Mouse (Mus musculus): ENCODE data around the gene Nhlrc4. TPM values are rescaled to one million over a fixed set of nuclear protein-coding genes. Genes with fewer than 3 reads are reported as not detected.

The Nhlrc4 gene
- polyA plus RNA-seq (2012; rRNA removed; ENCODE audit: low replicate concordance) = 1.0 TPM in 1 of 2 replicates, not detected in the other

DNA sequence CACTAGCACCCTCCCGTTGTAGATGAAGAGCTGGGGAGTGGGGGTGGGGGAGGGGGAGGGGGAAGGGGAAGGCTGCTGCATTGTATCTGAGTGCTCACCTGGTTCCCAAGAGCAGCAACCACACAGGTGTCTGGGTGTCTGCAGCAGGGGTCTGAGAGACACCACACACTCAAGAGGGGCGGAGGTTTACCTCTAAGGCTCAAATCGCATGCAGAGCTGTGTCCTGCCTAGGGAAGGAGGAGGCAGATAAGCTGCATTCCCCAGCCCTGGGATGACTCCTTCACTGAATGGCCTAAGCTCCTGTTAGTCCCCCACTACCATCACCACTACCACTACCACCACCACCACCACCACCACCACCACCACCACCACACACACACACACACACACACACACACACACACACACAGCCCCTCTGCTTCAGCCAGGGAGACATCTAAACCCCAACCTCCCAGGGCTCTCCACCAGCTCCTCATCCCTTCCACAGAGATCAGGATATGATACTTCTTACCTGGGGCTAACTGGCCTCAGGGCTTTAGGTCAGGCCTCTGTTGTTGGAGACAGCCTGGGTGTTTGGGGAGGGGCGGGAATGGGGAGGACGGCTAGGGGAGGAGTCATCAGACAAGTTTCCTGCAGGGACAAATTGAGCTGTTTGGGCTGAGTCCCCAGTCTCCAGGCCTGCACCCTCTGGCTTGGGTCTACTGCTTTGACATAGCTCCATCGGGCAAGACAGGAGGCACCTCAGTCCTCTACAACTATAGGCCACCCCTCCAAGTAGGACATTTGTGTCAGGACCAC is at the start of gene Nhlrc4, which contains the start of gene Pigq:
Gene Nhlrc4 (minus strand): TSS at position 596 of the 798 bp plus-strand sequence.
Gene Pigq (minus strand): TSS at position 571 of the 798 bp plus-strand sequence.

GRCm38 (mm10) chr17:25985306-25986294 is 40.8 kb upstream of the Nhlrc4 start, which contains the start of gene Capn15:
Gene Capn15 (minus strand): TSS chr17:25985796.

DNA sequence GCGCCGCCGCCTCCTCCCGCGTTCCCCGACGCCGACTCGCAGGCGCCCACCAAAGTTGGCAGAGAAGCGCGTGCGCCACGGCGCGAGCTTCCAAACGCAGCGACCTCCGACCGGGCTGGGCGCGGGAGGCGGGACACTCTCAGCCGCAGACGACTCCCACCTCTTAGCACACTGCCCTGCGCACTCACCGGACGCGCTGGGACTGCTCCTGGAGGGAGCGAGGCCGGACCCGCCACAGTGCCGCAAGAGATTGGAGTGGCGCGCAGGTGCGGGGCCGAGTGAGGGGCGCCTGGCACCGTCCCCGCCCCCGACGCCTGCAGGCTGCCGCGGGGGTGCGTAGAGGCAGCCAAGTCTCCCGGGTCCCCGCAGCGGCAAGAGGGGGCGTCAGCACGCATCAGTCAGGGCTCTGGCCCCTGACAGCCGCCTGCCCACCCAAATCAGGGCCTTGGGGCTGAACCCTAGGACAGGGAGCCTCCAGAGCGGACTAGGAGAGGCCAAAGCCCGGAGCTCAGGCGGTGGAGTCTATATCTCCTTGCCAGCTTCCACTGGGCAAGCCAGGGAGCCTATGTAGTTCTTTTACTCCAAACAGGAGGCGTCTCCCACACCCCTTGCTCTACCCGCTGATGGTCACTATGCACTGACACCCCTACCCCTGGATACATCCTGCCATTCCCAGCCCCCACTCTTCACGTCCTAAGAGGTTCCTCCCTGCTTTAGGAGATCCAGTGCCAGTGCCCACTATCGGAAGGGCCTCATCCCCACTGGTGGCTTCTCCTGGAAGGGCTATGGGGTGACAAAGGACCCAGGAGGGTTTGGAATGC is 7.3 kb upstream of the Nhlrc4 start, which contains the start of gene A930017K11Rik:
Gene A930017K11Rik (minus strand): TSS at position 763 of the 821 bp plus-strand sequence.

DNA sequence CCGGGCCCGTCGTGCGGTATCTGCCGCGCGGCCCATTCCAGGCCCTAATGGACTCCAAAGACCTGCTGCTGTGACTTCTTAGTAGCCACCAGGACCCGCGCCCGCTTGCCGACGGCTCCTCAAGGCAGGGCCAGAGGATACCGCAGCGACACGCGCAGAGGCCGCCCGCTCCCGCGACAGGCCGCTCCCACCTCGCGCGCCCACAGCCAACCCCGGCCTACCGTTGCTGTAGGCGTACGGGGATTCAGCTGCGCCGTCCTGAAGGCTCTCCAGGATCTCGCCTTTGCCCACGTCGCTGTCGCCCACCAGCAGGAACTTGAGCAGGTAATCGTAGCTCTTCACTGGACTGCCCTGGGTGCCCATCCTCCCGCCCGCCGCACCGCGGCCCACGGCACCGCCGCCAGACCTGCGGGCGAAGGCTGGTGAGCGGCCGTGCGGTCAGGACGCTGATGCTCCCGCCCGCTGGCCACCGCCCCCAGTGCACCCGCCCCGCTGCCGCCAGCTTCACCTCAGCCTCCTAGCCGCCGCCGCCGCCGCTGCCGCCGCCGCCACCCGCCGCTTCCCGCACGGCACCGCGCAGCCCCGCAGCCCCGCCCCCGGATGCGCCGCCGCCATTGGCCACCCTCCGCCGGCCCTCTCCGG is 25.5 kb downstream of the Nhlrc4 start, which contains the start of gene Rab40c:
Gene Rab40c (minus strand): TSS at position 584 of the 642 bp plus-strand sequence.

Other genes starting within 250 kb of the Nhlrc4 start
- gene Gng13, start 227.8 kb downstream of the Nhlrc4 start, polyA plus RNA-seq (2012; rRNA removed; ENCODE audit: low replicate concordance) = not detected in 2 replicates
- gene Chtf18, start 217.5 kb downstream of the Nhlrc4 start, polyA plus RNA-seq (2012; rRNA removed; ENCODE audit: low replicate concordance) = 3.0 and 8.4 TPM in 2 replicates
- gene Rpusd1, start 217.3 kb downstream of the Nhlrc4 start, polyA plus RNA-seq (2012; rRNA removed; ENCODE audit: low replicate concordance) = 33.3 and 43.5 TPM in 2 replicates
- 0.26 and 0.95 TPM in 2 replicates for gene Mslnl, start 208.9 kb downstream of the Nhlrc4 start, polyA plus RNA-seq (2012; rRNA removed; ENCODE audit: low replicate concordance)
- 18.0 and 39.1 TPM in 2 replicates for gene Msln, start 190.6 kb downstream of the Nhlrc4 start, polyA plus RNA-seq (2012; rRNA removed; ENCODE audit: low replicate concordance)
- gene Narfl, start 171.2 kb downstream of the Nhlrc4 start, polyA plus RNA-seq (2012; rRNA removed; ENCODE audit: low replicate concordance) = 30.7 and 33.1 TPM in 2 replicates
- gene Haghl, start 159.3 kb downstream of the Nhlrc4 start, polyA plus RNA-seq (2012; rRNA removed; ENCODE audit: low replicate concordance) = 33.7 and 63.5 TPM in 2 replicates
- 0.13 TPM in 1 of 2 replicates, not detected in the other for gene Ccdc78, start 158.4 kb downstream of the Nhlrc4 start, polyA plus RNA-seq (2012; rRNA removed; ENCODE audit: low replicate concordance)
- 100 and 103 TPM in 2 replicates for gene Fam173a, start 152.1 kb downstream of the Nhlrc4 start, polyA plus RNA-seq (2012; rRNA removed; ENCODE audit: low replicate concordance)
- gene AC134908.4, start 149.3 kb downstream of the Nhlrc4 start, polyA plus RNA-seq (2012; rRNA removed; ENCODE audit: low replicate concordance) = not detected in 2 replicates
- gene Metrn, start 147.8 kb downstream of the Nhlrc4 start, polyA plus RNA-seq (2012; rRNA removed; ENCODE audit: low replicate concordance) = 31.8 and 52.1 TPM in 2 replicates
- gene Fbxl16, start 135.9 kb downstream of the Nhlrc4 start, polyA plus RNA-seq (2012; rRNA removed; ENCODE audit: low replicate concordance) = 1.3 and 10.1 TPM in 2 replicates
- gene Wdr24, start 121.3 kb downstream of the Nhlrc4 start, polyA plus RNA-seq (2012; rRNA removed; ENCODE audit: low replicate concordance) = 29.1 and 47.7 TPM in 2 replicates
- 107 and 138 TPM in 2 replicates for gene Jmjd8, start 116.1 kb downstream of the Nhlrc4 start, polyA plus RNA-seq (2012; rRNA removed; ENCODE audit: low replicate concordance)
- gene Stub1, start 111.6 kb downstream of the Nhlrc4 start, polyA plus RNA-seq (2012; rRNA removed; ENCODE audit: low replicate concordance) = 147 and 198 TPM in 2 replicates
- 63.1 and 173 TPM in 2 replicates for gene Rhbdl1, start 107.7 kb downstream of the Nhlrc4 start, polyA plus RNA-seq (2012; rRNA removed; ENCODE audit: low replicate concordance)
- gene Gm20683, start 103.2 kb downstream of the Nhlrc4 start, polyA plus RNA-seq (2012; rRNA removed; ENCODE audit: low replicate concordance) = 51.2 and 72.8 TPM in 2 replicates
- 48.9 and 77.3 TPM in 2 replicates for gene Rhot2, start 100.1 kb downstream of the Nhlrc4 start, polyA plus RNA-seq (2012; rRNA removed; ENCODE audit: low replicate concordance)
- 16.4 and 55.2 TPM in 2 replicates for gene Wdr90, start 83.5 kb downstream of the Nhlrc4 start, polyA plus RNA-seq (2012; rRNA removed; ENCODE audit: low replicate concordance)
- 84.2 and 113 TPM in 2 replicates for gene Mcrip2, start 76.2 kb downstream of the Nhlrc4 start, polyA plus RNA-seq (2012; rRNA removed; ENCODE audit: low replicate concordance)
- gene Mettl26, start 69.9 kb downstream of the Nhlrc4 start, polyA plus RNA-seq (2012; rRNA removed; ENCODE audit: low replicate concordance) = 47.8 and 80.7 TPM in 2 replicates
- gene Wfikkn1, start 64.1 kb downstream of the Nhlrc4 start, polyA plus RNA-seq (2012; rRNA removed; ENCODE audit: low replicate concordance) = 0.54 and 1.1 TPM in 2 replicates
- 35.2 and 54.0 TPM in 2 replicates for gene Rab40c, start 25.2 kb downstream of the Nhlrc4 start, polyA plus RNA-seq (2012; rRNA removed; ENCODE audit: low replicate concordance)
- 166 and 173 TPM in 2 replicates for gene Pigq, start within 50 bp of the Nhlrc4 start, polyA plus RNA-seq (2012; rRNA removed; ENCODE audit: low replicate concordance)
- 0.12 TPM in 1 of 2 replicates, not detected in the other for gene A930017K11Rik, start 7.6 kb upstream of the Nhlrc4 start, polyA plus RNA-seq (2012; rRNA removed; ENCODE audit: low replicate concordance)
- 22.9 and 54.5 TPM in 2 replicates for gene Capn15, start 40.8 kb upstream of the Nhlrc4 start, polyA plus RNA-seq (2012; rRNA removed; ENCODE audit: low replicate concordance)
- 32.8 and 33.6 TPM in 2 replicates for gene Rab11fip3, start 124.6 kb upstream of the Nhlrc4 start, polyA plus RNA-seq (2012; rRNA removed; ENCODE audit: low replicate concordance)
- gene Decr2, start 145.4 kb upstream of the Nhlrc4 start, polyA plus RNA-seq (2012; rRNA removed; ENCODE audit: low replicate concordance) = 27.4 and 27.8 TPM in 2 replicates
- gene Nme4, start 150.6 kb upstream of the Nhlrc4 start, polyA plus RNA-seq (2012; rRNA removed; ENCODE audit: low replicate concordance) = 24.8 and 57.1 TPM in 2 replicates
- 15.5 and 21.6 TPM in 2 replicates for gene Tmem8, start 168.3 kb upstream of the Nhlrc4 start, polyA plus RNA-seq (2012; rRNA removed; ENCODE audit: low replicate concordance)
- 95.3 and 97.5 TPM in 2 replicates for gene Mrpl28, start 178.5 kb upstream of the Nhlrc4 start, polyA plus RNA-seq (2012; rRNA removed; ENCODE audit: low replicate concordance)
- 12.9 and 23.6 TPM in 2 replicates for gene Axin1, start 193.7 kb upstream of the Nhlrc4 start, polyA plus RNA-seq (2012; rRNA removed; ENCODE audit: low replicate concordance)

All from subcutaneous adipose tissue, adult 2 months (tissue).